Mouse (Mus musculus) embryonic stem cell, embryonic (primary cell): ENCODE measurements around the gene Cox14.

ENCODE experiments used
- CTCF ChIA-PET, 4 experiments: fragments of 300-600 bp in 2 of 4; fragments of 350-600 bp in 2 of 4; sonication (Branson Sonifier 250); formaldehyde crosslinking; loops; one replicate each; lab custom pipeline; 2022; ENCODE audit warnings: inconsistent platforms in 2 of 4; lab: Charles Lee
- POLR2A ChIA-PET, 4 experiments: fragments of 300-600 bp in 2 of 4; fragments of 350-600 bp in 2 of 4; sonication (Branson Sonifier 250); formaldehyde crosslinking; loops; one replicate each; lab custom pipeline; 2022; ENCODE audit warnings: antibody characterized with exemption in 4 of 4, inconsistent platforms in 1 of 4; lab: Charles Lee

Cox14 gene

DNA sequence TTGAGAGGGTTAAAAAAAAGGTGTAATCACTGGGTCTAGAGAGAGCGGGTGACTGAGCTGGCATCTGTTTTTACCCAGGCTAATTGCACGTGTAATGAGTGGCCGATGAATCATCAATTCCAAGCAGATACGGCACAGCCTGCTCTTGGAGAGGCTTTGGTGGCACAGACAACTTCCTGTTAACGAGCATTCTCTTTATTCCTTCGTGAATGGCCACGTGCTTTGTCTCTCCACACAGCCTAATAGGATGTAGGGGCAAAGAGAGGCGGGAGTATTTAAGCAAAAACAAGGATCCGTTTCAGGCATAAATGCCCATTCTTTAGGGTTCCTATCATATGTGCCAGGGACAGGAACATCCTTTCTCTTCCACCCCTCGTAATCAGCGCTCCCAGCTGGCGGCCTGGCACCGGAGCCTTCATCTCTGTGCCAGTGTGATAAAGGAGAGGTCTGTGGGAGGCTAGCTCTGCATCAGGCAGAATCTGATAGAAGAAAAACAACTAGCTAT, 10.0 kb upstream of the Cox14 start:
- CTCF ChIA-PET = interaction anchor here (0.5 to 8.0 kb wide), 35 partner anchors 9 to 323 kb away, joined by 3 to 131 read pairs (median 4); partner anchors contain the start of genes Cox14 (in 3 of the 4), Gm17349 (in 2 of the 4) and Dip2b (in 1 of the 4)
- POLR2A ChIA-PET = interaction anchor here in 3 of 4 experiments (0.9 to 10.6 kb wide), 10 partner anchors 8 to 175 kb away, joined by 3 to 95 read pairs (median 6); partner anchors contain the start of genes Gm17349 (in 3 of the 3), Cox14 (in 2 of the 3) and Smarcd1 (in 1 of the 3)

DNA sequence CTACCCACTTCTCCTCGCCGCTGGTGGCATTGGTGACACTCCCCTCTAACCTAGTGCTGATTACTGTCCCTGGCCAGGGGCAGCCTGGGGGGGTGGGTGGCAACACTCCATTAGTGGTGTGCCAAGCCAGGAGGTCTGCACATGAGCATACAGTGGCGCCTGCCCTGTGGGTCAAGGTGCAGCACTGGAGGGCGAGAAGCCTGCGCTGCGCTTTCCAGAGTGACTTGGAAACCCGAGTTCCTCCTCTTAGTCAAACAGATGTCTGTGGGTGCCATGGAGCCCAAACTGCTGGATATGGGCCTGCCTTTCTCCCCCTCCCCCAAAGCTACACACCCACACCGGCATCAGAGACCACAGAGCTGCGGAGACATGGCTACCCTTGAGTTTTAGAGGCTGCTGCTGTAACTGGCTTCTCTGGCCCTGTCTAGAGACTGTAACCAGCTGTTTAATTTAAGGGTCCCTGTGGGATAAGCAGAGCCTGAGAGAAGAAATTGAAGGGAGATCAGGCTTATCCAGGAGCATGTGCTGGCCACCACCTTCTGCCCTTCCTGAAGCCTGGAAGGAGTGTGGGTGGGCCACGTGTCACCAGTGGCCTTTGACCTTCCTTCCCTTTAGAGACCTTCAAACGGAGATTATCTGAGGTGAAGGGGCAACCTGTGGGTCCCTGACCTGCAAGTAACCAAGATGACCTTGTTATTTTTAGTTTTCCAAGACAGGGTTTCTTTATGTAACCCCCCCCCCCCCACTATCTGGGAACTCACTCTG, 9.3 kb upstream of the Cox14 start:
- CTCF ChIA-PET = interaction anchor here (0.6 to 8.0 kb wide), 20 partner anchors 8 to 322 kb away, joined by 3 to 131 read pairs (median 6); partner anchors contain the start of genes Cox14 (in 3 of the 4), Gm17349 (in 2 of the 4) and Dip2b (in 1 of the 4)
- POLR2A ChIA-PET = interaction anchor here in 3 of 4 experiments (1.0 to 10.6 kb wide), 8 partner anchors 7 to 62 kb away, joined by 3 to 95 read pairs (median 28); partner anchors contain the start of genes Gm17349 (in 3 of the 3), Cox14 (in 2 of the 3) and Smarcd1 (in 1 of the 3)

DNA sequence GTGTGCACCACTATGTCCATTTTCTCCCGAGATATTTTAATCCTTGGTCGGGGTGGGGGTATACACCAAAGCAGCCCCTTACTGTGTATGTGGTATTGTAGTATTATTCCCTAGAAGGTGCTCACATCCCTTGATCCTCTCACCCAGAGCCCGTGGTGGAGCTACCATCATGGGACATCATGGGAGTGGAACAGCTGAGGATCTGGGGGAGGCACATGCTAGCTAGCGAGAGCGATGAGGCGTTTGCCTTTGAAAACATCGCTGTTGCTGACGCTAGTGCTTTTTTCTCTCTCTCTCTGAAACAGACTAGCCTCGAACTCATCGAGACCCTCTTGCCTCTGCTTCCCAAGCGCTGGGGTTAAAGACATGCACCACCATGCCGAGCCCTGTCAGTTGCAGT, 8.6 kb upstream of the Cox14 start:
- CTCF ChIA-PET = interaction anchor here in 3 of 4 experiments (0.7 to 8.0 kb wide), 9 partner anchors 7 to 121 kb away, joined by 3 to 131 read pairs (median 5); partner anchors contain the start of genes Cox14 (in 2 of the 3) and Gm17349 (in 2 of the 3)
- POLR2A ChIA-PET = interaction anchor here (0.6 to 10.6 kb wide), 8 partner anchors 7 to 187 kb away, joined by 3 to 95 read pairs (median 27); partner anchors contain the start of genes Cox14 (in 2 of the 4), Gm17349 (in 2 of the 4) and Smarcd1 (in 1 of the 4)

DNA sequence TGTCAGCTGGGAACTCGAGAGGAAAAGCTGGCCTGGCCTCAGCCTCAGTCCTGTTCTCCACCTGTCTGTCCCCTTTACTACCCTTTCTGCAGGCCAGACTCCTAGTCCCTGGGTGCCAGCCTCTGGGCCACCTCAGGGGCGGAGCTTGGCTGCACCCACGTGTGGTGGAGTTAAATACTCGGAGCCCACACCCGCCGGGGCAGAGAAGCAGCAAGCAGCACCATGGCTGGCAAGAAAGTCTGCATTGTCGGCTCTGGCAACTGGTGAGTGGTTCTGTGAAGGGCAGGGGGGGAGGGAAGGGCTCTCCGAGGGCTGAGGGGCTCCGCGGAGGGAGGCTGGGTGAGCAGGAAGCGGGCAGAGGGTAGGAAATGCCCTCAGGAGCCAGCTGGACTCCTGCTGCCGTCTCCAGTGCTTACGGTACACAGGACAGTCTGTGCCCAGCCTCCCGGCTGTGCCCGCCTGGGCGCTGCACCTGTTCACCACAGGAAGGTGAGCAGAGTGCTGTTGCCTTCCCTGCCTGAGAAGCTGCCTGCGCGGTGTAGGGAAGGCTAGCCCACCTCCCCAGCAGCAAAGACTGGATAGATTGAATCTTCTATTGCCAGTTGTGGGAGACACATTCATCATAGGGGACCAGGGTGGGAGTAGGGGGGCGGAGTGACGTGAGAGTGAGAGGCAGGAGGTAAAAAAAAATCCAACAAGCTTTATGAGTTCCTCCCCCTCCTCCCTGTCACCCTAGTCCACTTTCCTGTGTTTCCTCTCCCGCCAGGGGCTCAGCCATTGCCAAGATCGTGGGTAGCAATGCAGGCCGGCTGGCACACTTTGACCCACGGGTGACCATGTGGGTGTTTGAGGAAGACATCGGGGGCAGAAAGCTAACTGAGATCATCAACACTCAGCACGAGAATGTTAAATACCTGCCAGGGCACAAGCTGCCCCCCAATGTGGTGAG, 7.8 kb upstream of the Cox14 start, which contains the start of gene Gpd1:
Gpd1 (plus strand) TSS at position 130 of the 949 bp plus-strand sequence.
- POLR2A ChIA-PET = interaction anchor here (0.5 to 10.6 kb wide), 11 partner anchors 7 to 302 kb away, joined by 3 to 90 read pairs (median 5); partner anchors contain the start of genes Gm17349 (in 2 of the 4), Cox14 (in 1 of the 4) and Smarcd1 (in 1 of the 4)
- CTCF ChIA-PET = interaction anchor here (0.5 to 8.0 kb wide), 14 partner anchors 7 to 966 kb away, joined by 3 to 131 read pairs (median 3); partner anchors contain the start of genes Cox14 (in 2 of the 4) and Gm17349 (in 2 of the 4)

DNA sequence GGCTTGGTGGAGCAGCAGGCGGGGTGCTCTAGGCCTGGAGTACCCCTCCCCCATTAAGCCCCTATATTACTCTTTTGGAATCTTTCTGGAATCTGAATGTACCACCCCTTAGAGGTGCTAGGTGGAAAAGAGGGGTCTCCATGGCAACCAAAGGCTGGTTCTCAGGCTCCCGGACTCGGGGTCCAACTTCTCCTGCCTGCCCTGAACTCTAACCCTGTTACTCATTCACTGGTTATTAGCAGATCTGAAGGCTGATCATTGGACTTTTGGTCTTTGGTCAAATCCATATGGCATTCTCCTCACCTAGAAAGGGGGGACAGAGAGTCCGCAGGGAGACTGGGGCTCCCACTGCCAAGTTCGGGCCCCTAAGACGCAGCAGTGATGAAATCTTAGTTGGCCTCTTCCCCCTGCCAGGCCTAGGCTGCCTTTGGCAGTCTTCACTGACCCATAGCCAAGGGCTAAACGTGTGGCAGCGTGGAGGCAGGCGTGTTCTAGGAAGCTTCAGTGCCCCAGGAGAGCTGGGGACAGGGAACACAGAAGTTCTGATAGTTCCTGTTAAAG, 6.9 kb upstream of the Cox14 start:
- ChIA-PET POLR2A (interaction anchor here in 2 of 4 experiments (0.5 to 10.6 kb wide), 6 partner anchors 8 to 303 kb away, joined by 3 to 118 read pairs (median 6); partner anchors contain the start of genes Gm17349 (in 2 of the 2) and Smarcd1 (in 2 of the 2)), CTCF (interaction anchor here in 3 of 4 experiments (0.6 to 3.1 kb wide), 5 partner anchors 12 to 40 kb away, joined by 3 to 12 read pairs (median 3); partner anchors contain the start of gene Gm17349 (in 1 of the 3))

DNA sequence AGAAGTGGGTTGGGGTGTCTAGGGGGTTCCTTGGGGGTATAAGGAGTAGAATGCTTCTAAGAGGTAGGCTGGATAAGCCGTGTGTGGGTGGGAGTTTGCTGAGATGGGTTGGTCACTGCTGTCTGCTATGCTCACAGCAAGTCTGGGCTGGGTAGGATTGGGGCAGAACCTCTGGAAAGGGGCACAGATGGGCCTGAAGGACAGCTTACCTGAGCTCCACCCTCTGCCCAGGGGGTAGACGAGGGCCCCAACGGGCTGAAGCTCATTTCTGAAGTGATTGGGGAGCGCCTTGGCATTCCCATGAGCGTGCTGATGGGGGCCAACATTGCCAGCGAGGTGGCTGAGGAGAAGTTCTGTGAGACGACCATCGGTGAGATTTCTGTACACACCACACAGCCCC, 5.6 kb upstream of the Cox14 start:
- ChIA-PET POLR2A (interaction anchor here in 2 of 4 experiments (0.6 to 10.6 kb wide), 12 partner anchors 8 to 427 kb away, joined by 3 to 118 read pairs (median 4); partner anchors contain the start of genes Gm17349 (in 2 of the 2) and Smarcd1 (in 2 of the 2)), CTCF (interaction anchor here (0.6 to 3.1 kb wide), 6 partner anchors 15 to 751 kb away, joined by 3 to 12 read pairs (median 4); partner anchors contain the start of gene Gm17349 (in 1 of the 4))

DNA sequence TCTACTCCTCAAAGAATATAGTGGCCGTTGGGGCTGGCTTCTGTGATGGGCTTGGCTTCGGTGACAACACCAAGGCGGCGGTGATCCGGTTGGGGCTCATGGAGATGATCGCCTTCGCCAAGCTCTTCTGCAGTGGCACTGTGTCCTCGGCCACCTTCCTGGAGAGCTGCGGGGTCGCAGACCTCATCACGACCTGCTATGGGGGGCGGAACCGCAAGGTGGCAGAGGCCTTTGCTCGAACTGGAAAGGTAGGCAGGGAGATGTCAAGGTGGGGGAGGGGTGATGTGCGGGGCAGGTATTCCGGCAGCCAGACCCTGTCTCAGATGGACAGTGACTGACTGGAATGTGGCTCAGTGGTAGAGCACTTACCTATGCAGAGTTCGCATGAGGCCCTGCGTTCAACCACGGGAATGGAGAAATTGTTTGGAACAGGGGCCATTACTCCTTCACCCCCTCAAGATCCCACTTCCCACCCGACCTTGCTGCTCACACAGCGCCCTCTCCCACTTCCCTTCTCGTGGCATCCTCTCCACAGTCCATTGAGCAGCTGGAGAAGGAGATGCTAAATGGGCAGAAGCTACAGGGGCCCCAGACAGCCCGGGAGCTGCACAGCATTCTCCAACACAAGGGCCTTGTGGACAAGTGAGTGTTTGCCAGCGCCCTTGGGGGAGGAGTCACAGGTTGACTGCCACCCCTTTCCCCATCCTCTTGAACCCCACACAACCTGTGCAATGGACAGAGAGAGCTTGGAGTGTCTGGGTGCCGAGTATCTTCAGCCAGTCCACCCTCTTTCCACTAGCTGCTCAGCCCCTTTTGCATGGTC, 3.3 kb upstream of the Cox14 start:
- CTCF ChIA-PET = interaction anchor here in 3 of 4 experiments (1.0 to 5.4 kb wide), 7 partner anchors 8 to 185 kb away, joined by 3 to 131 read pairs (median 34); partner anchors contain the start of genes Gm17349 (in 1 of the 3) and Gpd1 (in 1 of the 3)
- POLR2A ChIA-PET = interaction anchor here in 3 of 4 experiments (0.6 to 8.3 kb wide), 9 partner anchors 8 to 1513 kb away, joined by 3 to 118 read pairs (median 29); partner anchors contain the start of genes Gm17349 (in 2 of the 3), Smarcd1 (in 2 of the 3), Gpd1 (in 1 of the 3) and Racgap1 (in 1 of the 3)

DNA sequence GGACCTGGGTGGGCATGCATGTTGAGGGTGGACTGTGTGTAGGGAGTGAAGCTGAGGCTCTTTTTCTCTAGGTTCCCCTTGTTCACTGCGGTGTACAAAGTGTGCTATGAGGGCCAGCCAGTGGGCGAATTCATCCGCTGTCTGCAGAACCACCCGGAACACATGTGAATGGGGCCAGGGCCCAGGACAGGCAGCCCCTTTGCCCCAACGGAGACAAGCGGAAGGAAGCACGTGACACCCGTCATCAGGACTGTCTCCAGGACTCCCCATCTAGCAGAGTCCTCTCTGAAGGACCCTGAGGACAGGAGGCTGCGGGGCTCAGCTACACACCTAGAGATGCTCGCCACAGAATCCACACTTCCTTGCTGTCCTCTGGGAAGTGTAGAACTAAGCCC, 2.3 kb upstream of the Cox14 start:
- ChIA-PET POLR2A (interaction anchor here (0.5 to 8.3 kb wide), 23 partner anchors 9 to 1512 kb away, joined by 3 to 118 read pairs (median 8); partner anchors contain the start of genes Gm17349 (in 2 of the 4), Smarcd1 (in 2 of the 4), Asic1 (in 1 of the 4) and Gpd1 (in 1 of the 4)), CTCF (interaction anchor here (0.5 to 5.4 kb wide), 24 partner anchors 7 to 890 kb away, joined by 3 to 131 read pairs (median 18); partner anchors contain the start of genes Gm17349 (in 3 of the 4), Gpd1 (in 1 of the 4) and Smarcd1 (in 1 of the 4))

DNA sequence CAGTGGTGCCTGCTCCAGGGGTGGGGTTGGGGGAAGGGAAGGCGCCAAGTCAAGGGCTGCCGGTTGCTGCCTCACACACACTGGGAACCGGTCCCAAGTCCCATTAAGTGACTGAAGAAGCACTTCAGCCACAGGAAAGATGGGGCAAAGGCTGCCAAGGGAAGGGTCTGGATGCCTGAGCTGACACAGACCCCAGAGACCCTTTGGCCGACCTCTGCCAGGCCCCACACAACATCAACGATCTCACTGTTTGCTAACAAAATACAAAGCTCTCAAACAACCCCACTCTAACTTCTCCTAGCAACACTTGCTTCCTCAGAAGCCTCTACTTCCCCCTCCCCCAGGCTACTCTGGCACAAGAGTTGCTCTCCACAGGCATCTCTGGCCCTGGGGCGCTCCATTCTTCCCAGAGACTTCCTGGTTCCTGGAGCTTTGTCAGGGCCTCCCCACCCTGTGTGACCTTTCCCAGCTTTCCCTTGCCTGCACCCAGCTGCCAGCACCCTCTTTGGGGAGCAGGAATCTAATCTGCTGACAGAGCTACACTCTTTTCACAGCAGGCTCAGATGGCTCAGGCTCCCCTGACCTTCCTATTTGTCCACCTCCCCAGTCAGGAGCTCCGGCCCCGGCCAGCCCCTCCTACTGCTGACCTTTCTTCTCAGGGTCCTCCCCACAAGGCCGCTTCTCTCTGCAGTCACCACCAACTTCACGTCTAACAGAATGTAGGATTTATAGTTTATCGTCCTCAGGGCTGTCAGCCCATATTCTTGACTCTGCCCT, 1.7 kb upstream of the Cox14 start:
- ChIA-PET POLR2A (interaction anchor here (0.5 to 8.3 kb wide), 70 partner anchors 9 to 809 kb away, joined by 3 to 118 read pairs (median 4); partner anchors contain the start of genes Gm17349 (in 3 of the 4), Lima1 (in 2 of the 4), Smarcd1 (in 2 of the 4) and Asic1 (in 1 of the 4)), CTCF (interaction anchor here (0.5 to 5.4 kb wide), 77 partner anchors 7 to 960 kb away, joined by 3 to 131 read pairs (median 6); partner anchors contain the start of genes Gm17349 (in 4 of the 4), Gpd1 (in 2 of the 4), Asic1 (in 1 of the 4) and Lima1 (in 1 of the 4))

DNA sequence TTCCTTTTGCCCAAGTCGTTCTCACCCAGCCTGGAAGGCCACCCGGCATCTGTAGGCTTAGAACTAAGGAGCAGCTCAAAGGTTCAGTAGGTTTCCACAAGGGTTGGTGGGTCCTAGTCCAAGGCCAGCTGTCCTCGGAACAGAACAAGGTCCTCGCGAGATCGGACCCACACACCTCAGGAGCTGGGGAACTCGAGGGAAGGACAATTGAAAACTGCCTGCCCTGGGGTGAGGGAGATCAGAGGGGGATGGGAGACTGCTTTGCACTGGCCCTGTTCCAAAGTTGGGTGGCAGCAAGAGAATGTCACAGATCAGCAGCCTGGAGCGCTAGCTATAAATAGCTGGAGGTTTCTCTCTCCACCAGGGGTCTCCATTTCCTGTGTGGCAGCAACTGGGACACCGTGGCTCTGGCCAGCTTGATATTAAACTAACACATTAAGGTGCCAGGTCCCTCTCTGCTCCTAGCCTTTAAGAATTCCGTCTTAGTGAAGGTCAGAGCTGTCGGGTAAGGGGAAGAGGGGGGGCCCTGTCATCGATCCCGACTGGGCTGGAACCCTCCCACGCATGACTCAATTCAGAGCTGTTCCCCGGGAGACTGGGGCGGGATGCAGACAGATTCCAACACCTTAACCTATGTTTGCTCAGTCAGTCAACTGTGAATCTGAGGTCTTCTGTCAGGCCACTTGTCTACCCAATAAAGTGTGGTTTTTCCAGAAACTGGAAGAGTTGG, 961 bp upstream of the Cox14 start:
- CTCF ChIA-PET = interaction anchor here (0.5 to 5.4 kb wide), 118 partner anchors 8 to 959 kb away, joined by 3 to 131 read pairs (median 5); partner anchors contain the start of genes Gm17349 (in 4 of the 4), Gpd1 (in 2 of the 4), Aqp6 (in 1 of the 4) and Asic1 (in 1 of the 4)

DNA sequence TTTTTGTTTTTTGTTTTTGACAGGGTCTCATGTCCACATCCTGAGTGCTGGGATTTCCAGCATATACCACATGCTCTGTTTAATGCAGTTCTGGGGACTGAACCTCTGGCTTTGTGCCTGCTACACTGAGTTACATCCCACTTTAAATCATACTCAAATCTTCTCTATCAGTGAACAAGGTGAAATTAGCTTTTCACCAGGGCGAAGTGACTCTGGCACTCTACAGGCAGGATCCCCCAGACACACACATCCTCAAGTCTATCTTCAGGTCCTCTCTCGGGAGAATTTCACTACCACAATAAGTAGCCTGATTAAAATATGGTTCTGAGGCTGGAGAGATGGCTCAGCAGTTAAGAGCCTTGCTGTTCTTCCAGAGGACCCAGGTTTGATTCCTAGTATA, 1.1 kb downstream of the Cox14 start:
- ChIA-PET POLR2A (interaction anchor here (0.6 to 8.3 kb wide), 21 partner anchors 9 to 505 kb away, joined by 3 to 118 read pairs (median 11); partner anchors contain the start of genes Gm17349 (in 2 of the 4), Smarcd1 (in 2 of the 4), Aqp5 (in 1 of the 4) and Gpd1 (in 1 of the 4)), CTCF (interaction anchor here in 3 of 4 experiments (0.6 to 5.4 kb wide), 10 partner anchors 10 to 180 kb away, joined by 3 to 131 read pairs (median 28); partner anchors contain the start of genes Gpd1 (in 2 of the 3) and Gm17349 (in 1 of the 3))

More for the DNA sequence above, 961 bp upstream of the Cox14 start:
- POLR2A ChIA-PET = interaction anchor here (0.6 to 8.3 kb wide), 92 partner anchors 9 to 1033 kb away, joined by 3 to 118 read pairs (median 4); partner anchors contain the start of genes Gm17349 (in 3 of the 4), Lima1 (in 2 of the 4), Racgap1 (in 2 of the 4) and Smarcd1 (in 2 of the 4)

DNA sequence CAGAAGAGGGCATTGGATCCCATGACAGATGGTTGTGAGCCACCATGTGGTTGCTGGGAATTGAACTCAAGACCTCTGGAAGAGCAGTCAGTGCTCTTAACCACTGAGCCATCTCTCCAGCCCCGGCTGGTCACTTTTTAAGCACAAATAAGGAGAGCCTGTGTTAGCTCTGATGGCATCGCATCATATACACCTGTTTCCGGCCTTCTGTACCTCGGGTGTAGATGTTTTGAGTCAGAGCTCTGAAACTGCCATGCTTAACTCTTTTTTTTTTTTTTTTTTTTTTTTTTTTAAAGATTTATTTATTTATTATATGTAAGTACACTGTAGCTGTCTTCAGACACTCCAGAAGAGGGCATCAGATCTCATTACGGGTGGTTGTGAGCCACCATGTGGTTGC, 1.6 kb downstream of the Cox14 start:
- CTCF ChIA-PET = interaction anchor here in 3 of 4 experiments (0.6 to 1.5 kb wide), 4 partner anchors 12 to 793 kb away, joined by 3 to 7 read pairs (median 4); partner anchors contain the start of gene Gm17349 (in 1 of the 3)
- POLR2A ChIA-PET = interaction anchor here in 3 of 4 experiments (0.6 to 7.5 kb wide), 12 partner anchors 9 to 436 kb away, joined by 3 to 82 read pairs (median 6); partner anchors contain the start of genes Gm17349 (in 1 of the 3), Gpd1 (in 1 of the 3), Lima1 (in 1 of the 3) and Smarcd1 (in 1 of the 3)
